Mouse (Mus musculus) lung, postnatal 0 days (tissue): ENCODE measurements around the gene Wnt4.

ENCODE experiments used
- CTCF ChIP-seq: IDR thresholded peaks from 2 replicates; pipeline ENCODE4 v1.5.1; 2016; ENCODE audit warnings: antibody characterized with exemption, mild to moderate bottlenecking
- EP300 ChIP-seq: IDR thresholded peaks from 2 replicates; pipeline ENCODE4 v1.6.1; 2016; ENCODE audit warnings: antibody characterized with exemption, mild to moderate bottlenecking, control low read depth

DNA sequence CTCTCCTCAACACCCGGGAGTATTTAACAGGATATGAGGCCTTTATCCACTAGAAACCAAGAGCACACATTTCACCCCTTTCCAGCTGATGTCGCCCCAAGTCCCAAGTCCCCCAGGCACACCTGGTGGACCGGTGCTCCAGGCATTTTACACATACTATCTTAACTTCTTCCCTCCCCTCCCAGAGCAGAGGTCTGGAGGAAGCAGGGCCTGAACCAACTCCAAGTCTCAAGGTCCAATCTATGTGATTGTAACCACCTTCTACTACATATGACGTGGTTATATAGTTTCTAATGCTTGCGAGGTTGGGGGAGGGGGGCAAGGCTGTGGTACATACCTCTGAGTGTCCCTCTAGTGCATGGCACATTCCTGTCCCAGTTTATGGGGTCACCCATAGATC is 4.8 kb downstream of the Wnt4 start:
- no peak for TF ChIP-seq CTCF
- TF ChIP-seq EP300, result no peak
